Mouse (Mus musculus) lung, postnatal 36 days (tissue): ENCODE data around the gene Mecom.
A peak's percentile ranks its signal among the peaks of the same experiment; 100 is the strongest.

Experiments used
- DNase-seq: peaks from one replicate; pipeline ENCODE4 v3.0.0; 2022; ENCODE audit warnings: mixed read lengths

Gene Mecom

GRCm38 (mm10) chr3:30083268-30083667 lies 464.5 kb downstream of the Mecom start:
- no peak for DNase-seq

- peak; percentile 17 for DNase-seq
Measured at GRCm38 (mm10) chr3:30080827-30081226, 467.0 kb downstream of the Mecom start.

GRCm38 (mm10) chr3:30076522-30076921 lies 471.3 kb downstream of the Mecom start:
- no peak for DNase-seq

- DNase-seq = no peak
Measured at GRCm38 (mm10) chr3:30071271-30071670, 476.5 kb downstream of the Mecom start.

GRCm38 (mm10) chr3:30066519-30066918 lies 481.3 kb downstream of the Mecom start:
- no peak for DNase-seq

- DNase-seq = no peak
Measured at GRCm38 (mm10) chr3:30060058-30060457, 487.8 kb downstream of the Mecom start.

- DNase-seq = no peak
Measured at GRCm38 (mm10) chr3:30059615-30060014, 488.2 kb downstream of the Mecom start.

GRCm38 (mm10) chr3:30051287-30051686 lies 496.5 kb downstream of the Mecom start:
- no peak for DNase-seq

GRCm38 (mm10) chr3:30050795-30051194 lies 497.0 kb downstream of the Mecom start:
- DNase-seq = peak; percentile 8

GRCm38 (mm10) chr3:30048792-30049191 lies 499.0 kb downstream of the Mecom start:
- no peak for DNase-seq

- DNase-seq = no peak
Measured at GRCm38 (mm10) chr3:30048157-30048556, 499.7 kb downstream of the Mecom start.

GRCm38 (mm10) chr3:30043525-30043924 lies 504.3 kb downstream of the Mecom start:
- DNase-seq = no peak

GRCm38 (mm10) chr3:30038545-30038944 lies 509.3 kb downstream of the Mecom start:
- no peak for DNase-seq

- DNase-seq = no peak
Measured at GRCm38 (mm10) chr3:30019961-30020360, 527.8 kb downstream of the Mecom start.

GRCm38 (mm10) chr3:30019411-30019810 lies 528.4 kb downstream of the Mecom start:
- DNase-seq = peak; percentile 71

GRCm38 (mm10) chr3:30018202-30018601 lies 529.6 kb downstream of the Mecom start:
- peak; percentile 47 for DNase-seq

GRCm38 (mm10) chr3:30016766-30017165 lies 531.0 kb downstream of the Mecom start:
- DNase-seq = no peak

GRCm38 (mm10) chr3:30014962-30015660 lies 532.7 kb downstream of the Mecom start:
- DNase-seq = peak; percentile 89

GRCm38 (mm10) chr3:30014279-30014678 lies 533.5 kb downstream of the Mecom start:
- DNase-seq = no peak

- DNase-seq = no peak
Measured at GRCm38 (mm10) chr3:30013416-30013815, 534.4 kb downstream of the Mecom start.

GRCm38 (mm10) chr3:30012666-30013365 lies 535.0 kb downstream of the Mecom start:
- peak; percentile 66 for DNase-seq

- peak; percentile 61 for DNase-seq
Measured at GRCm38 (mm10) chr3:30012150-30012549, 535.7 kb downstream of the Mecom start.

- DNase-seq = no peak
Measured at GRCm38 (mm10) chr3:30011712-30012111, 536.1 kb downstream of the Mecom start.

GRCm38 (mm10) chr3:30010889-30011288 lies 536.9 kb downstream of the Mecom start:
- no peak for DNase-seq
